Mouse (Mus musculus): ENCODE measurements around the gene Hunk. TPM values are rescaled to one million over a fixed set of nuclear protein-coding genes. Genes with fewer than 3 reads are reported as not detected.

Hunk gene
- polyA plus RNA-seq, 1 experiment from 2014 or later, result 11.5 TPM

DNA sequence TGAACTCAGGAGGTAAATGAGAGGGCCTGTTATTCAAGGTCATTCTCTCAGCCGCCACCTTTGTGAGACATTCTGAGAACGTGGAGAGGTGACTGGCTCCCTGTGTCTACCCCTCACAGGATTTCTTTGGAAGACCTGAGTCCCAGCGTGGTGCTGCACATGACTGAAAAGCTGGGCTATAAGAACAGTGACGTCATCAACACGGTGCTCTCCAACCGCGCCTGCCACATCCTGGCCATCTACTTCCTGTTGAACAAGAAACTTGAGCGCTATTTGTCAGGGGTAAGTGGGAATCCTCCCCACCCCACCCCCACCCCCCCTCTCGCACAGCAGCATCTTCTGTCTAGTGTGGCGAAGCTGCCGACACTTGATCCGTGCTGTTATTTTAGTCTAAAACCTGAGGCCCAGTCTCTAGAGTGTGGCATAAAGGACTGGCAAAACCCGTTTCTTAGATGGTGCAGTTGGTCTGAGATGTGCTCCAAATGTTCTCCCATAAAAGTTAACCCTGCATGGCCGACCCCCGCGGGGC lies 90.0 kb downstream of the Hunk start:
- H3K27me3 ChIP-seq (replicated peaks; ENCODE audit: control insufficient read depth, insufficient read depth, low read length), result no peaks in the 10 kb centered on the region
- H3K36me3 ChIP-seq (ENCODE audit: control insufficient read depth, insufficient read depth), result peaks cover 33% of the 10 kb centered on the region
- WGBS, result 90% methylated on average over 16 of the region's 16 CpGs
- peaks cover 3% of the 10 kb centered on the region; the same call in 1 of the 2 replicates for H3K9me3 ChIP-seq (ENCODE audit: control insufficient read depth, low read length)
- ATAC-seq, result no peak
- H3K4me3 ChIP-seq (replicated peaks; ENCODE audit: low read length), result no peak overlapping the region
- no peak overlapping the region for H3K27ac ChIP-seq (ENCODE audit: low read length)
- no peak overlapping the region for H3K9ac ChIP-seq (replicated peaks; ENCODE audit: low read depth, low read length)
- no peaks in the 10 kb centered on the region for H3K4me1 ChIP-seq (replicated peaks; ENCODE audit: control insufficient read depth, insufficient read depth, low read length)
- no peak overlapping the region for H3K4me2 ChIP-seq (ENCODE audit: low read length)

DNA sequence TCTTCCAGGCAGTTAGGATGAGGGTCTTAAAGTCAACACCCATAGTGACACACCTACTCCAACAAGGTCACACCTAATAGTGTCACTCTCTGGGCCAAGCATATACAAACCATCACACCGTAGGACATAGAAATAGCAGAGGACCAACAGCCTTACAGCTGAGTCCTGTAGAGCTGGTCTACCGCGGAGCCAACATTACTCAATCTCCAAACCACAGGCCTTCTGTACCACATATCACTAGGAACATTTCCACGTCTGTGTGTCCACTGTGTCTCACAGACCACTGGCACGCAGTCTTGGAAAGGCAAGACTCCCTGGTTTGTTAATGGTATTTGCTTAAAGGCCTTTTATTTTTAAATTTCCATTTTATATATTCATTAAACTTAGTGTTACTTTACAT lies 95.8 kb downstream of the Hunk start:
- Histone ChIP-seq H3K27me3 (replicated peaks; ENCODE audit: control insufficient read depth, insufficient read depth, low read length) (no peaks in the 10 kb centered on the region), H3K9ac (replicated peaks; ENCODE audit: low read depth, low read length) (no peak overlapping the region), H3K9me3 (ENCODE audit: control insufficient read depth, low read length) (peaks cover 1% of the 10 kb centered on the region; the same call in 1 of the 2 replicates), H3K4me1 (replicated peaks; ENCODE audit: control insufficient read depth, insufficient read depth, low read length) (0 out of 2 replicates have a peak, but pooled peaks cover 2% of the 10 kb centered on the region), H3K4me2 (ENCODE audit: low read length) (no peak overlapping the region), H3K4me3 (replicated peaks; ENCODE audit: low read length) (no peak overlapping the region), H3K36me3 (ENCODE audit: control insufficient read depth, insufficient read depth) (peaks cover 26% of the 10 kb centered on the region), H3K27ac (ENCODE audit: low read length) (no peak overlapping the region)
- 96% methylated on average over 5 of the region's 5 CpGs for WGBS
- ATAC-seq, result no peak

DNA sequence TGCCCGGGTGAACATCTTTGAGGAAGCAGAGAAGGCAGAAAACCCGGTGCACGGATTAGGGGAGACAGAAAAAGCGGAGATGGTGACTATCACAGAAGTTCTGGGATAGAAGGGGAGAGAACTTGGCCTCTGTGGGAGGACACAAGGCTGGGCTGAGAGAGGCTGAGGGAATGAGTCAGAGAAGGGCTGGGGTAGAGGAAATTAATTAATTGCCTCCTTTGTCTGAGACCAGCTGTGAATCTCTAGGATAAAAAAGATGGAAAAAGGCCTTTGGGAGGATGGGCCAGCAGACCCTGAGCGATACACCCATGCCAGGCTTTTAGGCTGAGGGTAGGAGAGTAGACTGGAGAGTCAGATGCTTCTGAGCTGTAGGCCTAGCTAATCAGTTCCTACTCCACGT lies 97.5 kb downstream of the Hunk start:
- Histone ChIP-seq H3K9me3 (ENCODE audit: control insufficient read depth, low read length) (no peaks in the 10 kb centered on the region), H3K4me1 (replicated peaks; ENCODE audit: control insufficient read depth, insufficient read depth, low read length) (0 out of 2 replicates have a peak, but pooled peaks cover 2% of the 10 kb centered on the region), H3K36me3 (ENCODE audit: control insufficient read depth, insufficient read depth) (peaks cover 15% of the 10 kb centered on the region), H3K27me3 (replicated peaks; ENCODE audit: control insufficient read depth, insufficient read depth, low read length) (no peaks in the 10 kb centered on the region), H3K9ac (replicated peaks; ENCODE audit: low read depth, low read length) (no peak overlapping the region), H3K4me2 (ENCODE audit: low read length) (no peak overlapping the region), H3K27ac (ENCODE audit: low read length) (no peak overlapping the region), H3K4me3 (replicated peaks; ENCODE audit: low read length) (no peak overlapping the region)
- no peak for ATAC-seq
- WGBS, result 82% methylated on average over 6 of the region's 6 CpGs

DNA sequence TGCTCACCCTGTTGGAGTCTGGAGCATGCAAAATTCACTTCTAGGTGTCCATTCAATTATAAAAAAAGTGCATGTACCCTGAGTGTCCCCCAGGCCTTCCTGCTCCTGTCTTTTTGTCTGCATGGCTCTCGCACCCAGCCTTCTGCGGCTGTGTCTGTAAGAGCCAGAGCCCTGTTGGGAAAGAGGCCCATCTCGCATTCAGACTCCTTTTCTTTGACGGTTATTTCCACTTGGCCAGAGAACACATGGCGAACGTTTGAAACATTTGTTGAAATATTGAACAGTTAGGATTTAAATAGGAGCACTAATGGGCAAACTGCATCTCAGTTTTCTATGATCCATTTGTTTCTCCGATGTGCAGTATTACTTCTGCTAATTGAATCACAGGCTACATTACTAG lies 99.3 kb downstream of the Hunk start:
- Histone ChIP-seq H3K4me2 (ENCODE audit: low read length) (no peak overlapping the region), H3K36me3 (ENCODE audit: control insufficient read depth, insufficient read depth) (peaks cover 13% of the 10 kb centered on the region), H3K9ac (replicated peaks; ENCODE audit: low read depth, low read length) (no peak overlapping the region), H3K27me3 (replicated peaks; ENCODE audit: control insufficient read depth, insufficient read depth, low read length) (no peaks in the 10 kb centered on the region), H3K4me1 (replicated peaks; ENCODE audit: control insufficient read depth, insufficient read depth, low read length) (0 out of 2 replicates have a peak, but pooled peaks cover 2% of the 10 kb centered on the region), H3K4me3 (replicated peaks; ENCODE audit: low read length) (no peak overlapping the region), H3K27ac (ENCODE audit: low read length) (0 out of 2 replicates have a peak overlapping the region, but pooled peaks have one; percentile 19), H3K9me3 (ENCODE audit: control insufficient read depth, low read length) (no peaks in the 10 kb centered on the region)
- ATAC-seq, result peak; percentile 66
- WGBS, result 46% methylated on average over 7 of the region's 7 CpGs

DNA sequence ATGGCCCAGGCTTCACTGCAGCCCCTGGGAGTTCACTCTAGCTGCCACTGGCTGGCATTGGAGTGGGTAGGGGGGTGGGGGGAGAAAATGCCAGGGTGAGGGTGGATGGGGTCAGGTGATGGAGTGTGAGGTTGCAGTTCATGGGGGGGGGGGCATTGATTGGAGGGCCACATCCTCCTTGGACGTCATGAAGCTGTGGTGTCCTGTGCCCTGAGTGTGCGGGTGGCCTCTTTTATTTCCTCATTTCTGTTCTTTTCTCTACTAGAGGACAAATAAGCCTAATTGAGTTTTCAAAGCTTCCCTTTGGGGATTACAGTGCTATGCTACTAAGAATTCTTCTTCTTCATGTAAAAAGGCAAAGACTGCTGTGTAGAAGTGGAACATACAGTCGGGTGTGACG lies 99.8 kb downstream of the Hunk start:
- Histone ChIP-seq H3K9me3 (ENCODE audit: control insufficient read depth, low read length) (no peaks in the 10 kb centered on the region), H3K36me3 (ENCODE audit: control insufficient read depth, insufficient read depth) (peaks cover 13% of the 10 kb centered on the region), H3K4me2 (ENCODE audit: low read length) (no peak overlapping the region), H3K9ac (replicated peaks; ENCODE audit: low read depth, low read length) (no peak overlapping the region), H3K4me1 (replicated peaks; ENCODE audit: control insufficient read depth, insufficient read depth, low read length) (0 out of 2 replicates have a peak, but pooled peaks cover 2% of the 10 kb centered on the region), H3K27me3 (replicated peaks; ENCODE audit: control insufficient read depth, insufficient read depth, low read length) (no peaks in the 10 kb centered on the region), H3K27ac (ENCODE audit: low read length) (no peak overlapping the region), H3K4me3 (replicated peaks; ENCODE audit: low read length) (no peak overlapping the region)
- WGBS, result 86% methylated on average over 4 of the region's 4 CpGs
- no peak; the same call in 1 of the 2 replicates for ATAC-seq

DNA sequence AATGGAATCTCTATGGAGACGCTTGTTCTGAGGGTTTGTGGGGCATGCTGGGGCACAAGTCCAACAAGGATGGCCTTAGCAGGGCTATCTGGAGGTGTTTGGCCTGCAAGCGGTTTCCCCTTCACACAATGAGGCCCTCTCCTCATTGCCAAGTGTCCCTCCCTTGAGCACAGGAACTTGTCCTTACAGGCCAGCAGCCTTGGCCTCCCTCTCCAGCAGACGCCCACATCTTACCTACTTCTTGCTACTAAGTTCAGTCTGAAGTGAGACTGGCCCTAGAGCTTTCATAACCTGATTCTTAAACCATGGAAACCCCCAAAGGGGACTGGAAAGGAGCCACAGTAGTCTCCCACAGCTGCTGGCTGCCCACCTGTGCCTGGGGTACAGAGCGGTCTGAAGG lies 104.3 kb downstream of the Hunk start:
- H3K4me3 ChIP-seq (replicated peaks; ENCODE audit: low read length), result no peak overlapping the region
- H3K4me2 ChIP-seq (ENCODE audit: low read length), result no peak overlapping the region
- peaks cover 10% of the 10 kb centered on the region for H3K36me3 ChIP-seq (ENCODE audit: control insufficient read depth, insufficient read depth)
- WGBS, result 79% methylated on average over 4 of the region's 4 CpGs
- H3K9ac ChIP-seq (replicated peaks; ENCODE audit: low read depth, low read length), result no peak overlapping the region
- peaks cover 12% of the 10 kb centered on the region for H3K4me1 ChIP-seq (replicated peaks; ENCODE audit: control insufficient read depth, insufficient read depth, low read length)
- no peaks in the 10 kb centered on the region for H3K9me3 ChIP-seq (ENCODE audit: control insufficient read depth, low read length)
- ATAC-seq, result no peak
- H3K27ac ChIP-seq (ENCODE audit: low read length), result no peak overlapping the region
- no peaks in the 10 kb centered on the region for H3K27me3 ChIP-seq (replicated peaks; ENCODE audit: control insufficient read depth, insufficient read depth, low read length)

DNA sequence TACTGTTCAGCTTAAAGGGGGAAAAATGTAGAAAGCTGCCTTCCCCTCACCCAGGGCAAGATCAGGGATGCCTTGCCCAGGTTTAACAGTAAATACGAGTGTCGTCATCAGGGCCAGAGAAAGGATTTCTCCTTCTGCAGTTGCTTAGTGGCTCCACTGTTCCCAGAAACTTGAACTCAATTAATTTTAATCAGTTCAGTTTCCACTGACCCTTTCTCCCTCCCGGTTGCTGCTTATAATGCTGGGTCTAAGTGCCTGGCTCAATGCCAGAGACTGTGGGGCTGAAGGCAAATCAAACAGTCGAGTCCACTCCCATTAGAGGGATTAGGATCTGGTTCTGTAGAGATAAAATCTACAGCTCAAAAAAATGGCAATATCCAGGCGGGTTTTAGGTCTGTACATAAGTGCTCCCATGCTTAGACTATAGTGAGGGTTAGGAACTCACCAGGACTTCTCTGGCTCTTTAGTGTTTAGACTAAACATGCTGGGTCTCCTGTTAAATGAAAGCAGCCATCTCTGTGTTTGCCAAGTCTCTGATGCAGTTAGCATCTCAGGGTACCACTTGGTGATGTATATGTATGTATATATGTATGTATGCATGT lies 106.2 kb downstream of the Hunk start:
- no peak overlapping the region for H3K4me2 ChIP-seq (ENCODE audit: low read length)
- no peaks in the 10 kb centered on the region for H3K9me3 ChIP-seq (ENCODE audit: control insufficient read depth, low read length)
- peaks cover 10% of the 10 kb centered on the region for H3K4me1 ChIP-seq (replicated peaks; ENCODE audit: control insufficient read depth, insufficient read depth, low read length)
- 4% methylated on average over 5 of the region's 5 CpGs for WGBS
- peaks cover 18% of the 10 kb centered on the region for H3K36me3 ChIP-seq (ENCODE audit: control insufficient read depth, insufficient read depth)
- no peaks in the 10 kb centered on the region for H3K27me3 ChIP-seq (replicated peaks; ENCODE audit: control insufficient read depth, insufficient read depth, low read length)
- H3K9ac ChIP-seq (replicated peaks; ENCODE audit: low read depth, low read length), result no peak overlapping the region
- no peak overlapping the region for H3K4me3 ChIP-seq (replicated peaks; ENCODE audit: low read length)
- no peak overlapping the region for H3K27ac ChIP-seq (ENCODE audit: low read length)
- ATAC-seq, result peak; percentile 77

DNA sequence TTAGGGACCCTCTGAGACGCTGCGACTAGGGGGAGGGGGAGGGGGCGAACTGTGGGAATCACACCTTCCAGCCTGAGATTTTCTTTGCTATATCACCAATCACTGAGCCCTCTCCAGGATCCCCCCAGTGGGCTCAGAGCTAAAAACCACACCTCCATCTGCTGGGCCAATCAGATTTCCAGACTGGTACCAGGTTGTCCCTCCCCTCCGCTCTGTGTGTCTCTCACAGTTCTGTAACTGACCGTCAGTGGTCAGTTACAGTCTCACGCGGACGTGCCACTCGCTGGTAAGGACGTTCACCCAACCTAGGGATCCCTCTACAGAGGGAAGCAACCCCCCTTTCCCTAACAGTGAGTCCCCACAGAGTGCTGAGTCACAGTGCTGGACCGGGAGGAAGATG lies 111.1 kb downstream of the Hunk start:
- 40% methylated on average over 11 of the region's 11 CpGs for WGBS
- Histone ChIP-seq H3K36me3 (ENCODE audit: control insufficient read depth, insufficient read depth) (peaks cover 20% of the 10 kb centered on the region; the same call in 1 of the 2 replicates), H3K9me3 (ENCODE audit: control insufficient read depth, low read length) (no peaks in the 10 kb centered on the region), H3K27me3 (replicated peaks; ENCODE audit: control insufficient read depth, insufficient read depth, low read length) (no peaks in the 10 kb centered on the region), H3K4me2 (ENCODE audit: low read length) (no peak overlapping the region), H3K4me3 (replicated peaks; ENCODE audit: low read length) (no peak overlapping the region), H3K27ac (ENCODE audit: low read length) (no peak overlapping the region), H3K9ac (replicated peaks; ENCODE audit: low read depth, low read length) (no peak overlapping the region), H3K4me1 (replicated peaks; ENCODE audit: control insufficient read depth, insufficient read depth, low read length) (peaks cover 3% of the 10 kb centered on the region; the same call in 1 of the 2 replicates)
- peak; percentile 19; the same call in 1 of the 2 replicates for ATAC-seq

DNA sequence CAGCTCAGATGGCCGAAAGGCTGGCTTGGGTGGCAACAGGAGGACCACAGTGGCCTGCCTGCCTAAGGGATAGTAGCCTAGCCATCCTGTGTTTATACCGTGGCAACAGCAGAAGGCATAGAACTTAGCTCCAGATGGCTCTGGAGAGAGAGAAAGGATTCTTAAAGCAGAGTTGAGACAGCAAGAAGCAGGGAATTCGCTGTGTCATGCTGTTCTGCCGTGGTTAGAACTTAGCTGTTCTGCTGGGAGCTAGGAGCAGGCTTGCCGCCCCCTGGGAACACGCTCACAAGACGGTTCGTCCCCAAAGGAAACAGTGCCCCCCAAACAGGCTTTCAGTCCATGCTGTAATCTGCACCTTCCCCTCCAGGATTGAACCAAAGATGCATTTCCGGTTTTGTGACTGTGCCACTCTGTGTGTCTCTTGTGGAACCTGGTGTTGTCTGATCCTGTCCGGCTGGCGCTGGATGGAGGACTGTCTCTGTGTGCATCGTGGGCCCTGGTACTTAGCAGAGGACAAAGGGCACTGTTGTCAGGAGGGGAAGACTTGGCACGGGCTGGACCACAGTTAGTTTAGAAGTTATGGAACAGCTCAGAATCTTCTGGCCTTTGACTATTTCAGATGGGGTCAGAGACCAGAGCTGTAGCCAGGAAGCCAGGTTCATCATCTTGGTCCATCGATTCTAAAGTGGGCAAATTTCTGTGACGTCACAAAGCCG lies 112.1 kb downstream of the Hunk start:
- Histone ChIP-seq H3K9ac (replicated peaks; ENCODE audit: low read depth, low read length) (no peak overlapping the region), H3K36me3 (ENCODE audit: control insufficient read depth, insufficient read depth) (peaks cover 20% of the 10 kb centered on the region; the same call in 1 of the 2 replicates), H3K9me3 (ENCODE audit: control insufficient read depth, low read length) (no peaks in the 10 kb centered on the region), H3K4me3 (replicated peaks; ENCODE audit: low read length) (no peak overlapping the region), H3K4me2 (ENCODE audit: low read length) (no peak overlapping the region), H3K4me1 (replicated peaks; ENCODE audit: control insufficient read depth, insufficient read depth, low read length) (no peaks in the 10 kb centered on the region), H3K27me3 (replicated peaks; ENCODE audit: control insufficient read depth, insufficient read depth, low read length) (no peaks in the 10 kb centered on the region), H3K27ac (ENCODE audit: low read length) (no peak overlapping the region)
- 76% methylated on average over 16 of the region's 16 CpGs for WGBS
- ATAC-seq, result no peak

All from forebrain, embryonic 16.5 days (tissue).